Mouse (Mus musculus): ENCODE measurements at regions not wholly inside any gene's neighbourhood (a gene's known extent, or its start where the extent isn't known, plus 50 kb on each side); places are given as distances from the start of the nearest gene placed in this dataset.
A peak's percentile ranks its signal among the peaks of the same experiment; 100 is the strongest.

DNA sequence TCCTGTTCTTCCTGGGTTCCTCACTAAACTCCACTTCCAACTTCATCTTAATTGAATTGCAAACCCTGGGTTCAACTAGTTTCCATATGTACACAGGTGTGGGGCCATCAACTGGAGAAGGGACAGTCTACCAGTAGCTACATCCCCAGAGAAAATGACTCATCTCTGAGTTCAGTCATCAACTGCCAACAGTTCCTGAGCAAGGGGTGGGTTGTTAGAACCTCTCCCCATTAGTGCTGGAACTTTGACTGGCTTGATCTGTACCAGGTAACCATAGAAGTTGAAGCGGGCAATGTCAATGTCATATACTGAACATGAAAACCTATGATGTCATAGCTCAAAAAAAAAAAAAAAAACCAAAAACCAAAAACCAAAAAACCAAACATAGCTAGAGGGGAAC, 69.8 kb downstream of the Gm21750 start:
- 95% methylated on average over 1 of the region's 1 CpGs for WGBS
- no peak for ATAC-seq

DNA sequence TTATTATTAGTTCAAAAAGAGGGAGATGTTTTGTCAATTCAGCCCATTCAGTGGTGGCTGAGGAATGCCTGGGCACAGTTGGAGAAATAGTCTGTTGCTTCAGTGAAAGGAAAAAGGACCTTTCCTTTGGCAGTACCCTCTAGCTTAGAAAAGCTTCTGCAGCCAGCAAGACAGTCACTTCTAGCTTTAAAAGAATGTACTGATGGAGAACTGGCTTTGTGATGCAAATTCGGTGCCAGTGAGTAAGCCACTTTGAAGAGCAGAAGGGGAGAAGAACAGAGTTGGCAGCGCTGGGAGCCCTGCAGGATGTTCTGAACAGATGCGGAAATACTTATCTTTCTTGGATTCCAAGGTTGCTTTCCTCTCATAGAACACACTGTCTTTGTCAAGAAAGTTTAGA, 71.1 kb downstream of the Gm21750 start:
- ATAC-seq (peak; percentile 56), DNase-seq (peak; percentile 47)
- Histone ChIP-seq H3K36me3 (ENCODE audit: insufficient read depth) (no peaks in the 10 kb centered on the region), H3K4me2 (ENCODE audit: low read depth) (no peak overlapping the region), H3K4me3 (ENCODE audit: low read depth, low read length) (no peak overlapping the region), H3K9ac (no peak overlapping the region), H3K4me1 (ENCODE audit: insufficient read depth) (no peaks in the 10 kb centered on the region), H3K27ac (ENCODE audit: low read depth, low read length) (no peak overlapping the region), H3K9me3 (ENCODE audit: low read length) (no peaks in the 10 kb centered on the region), H3K27me3 (ENCODE audit: insufficient read depth, low read length) (no peaks in the 10 kb centered on the region)
- TF ChIP-seq CTCF (IDR thresholded peaks at IDR 0.05; ENCODE audit: low read depth), result no peak
- 11% methylated on average over 3 of the region's 3 CpGs for WGBS

More for the DNA sequence above, 69.8 kb downstream of the Gm21750 start:
- no peak for DNase-seq
- H3K4me3 ChIP-seq (ENCODE audit: low read depth, low read length), result no peak overlapping the region
- no peak for TF ChIP-seq CTCF (IDR thresholded peaks at IDR 0.05; ENCODE audit: low read depth)
- H3K9me3 ChIP-seq (ENCODE audit: low read length), result no peaks in the 10 kb centered on the region
- no peak overlapping the region for H3K27ac ChIP-seq (ENCODE audit: low read depth, low read length)
- H3K36me3 ChIP-seq (ENCODE audit: insufficient read depth), result no peaks in the 10 kb centered on the region
- H3K9ac ChIP-seq, result no peak overlapping the region
- no peaks in the 10 kb centered on the region for H3K4me1 ChIP-seq (ENCODE audit: insufficient read depth)
- no peaks in the 10 kb centered on the region for H3K27me3 ChIP-seq (ENCODE audit: insufficient read depth, low read length)
- H3K4me2 ChIP-seq (ENCODE audit: low read depth), result no peak overlapping the region

DNA sequence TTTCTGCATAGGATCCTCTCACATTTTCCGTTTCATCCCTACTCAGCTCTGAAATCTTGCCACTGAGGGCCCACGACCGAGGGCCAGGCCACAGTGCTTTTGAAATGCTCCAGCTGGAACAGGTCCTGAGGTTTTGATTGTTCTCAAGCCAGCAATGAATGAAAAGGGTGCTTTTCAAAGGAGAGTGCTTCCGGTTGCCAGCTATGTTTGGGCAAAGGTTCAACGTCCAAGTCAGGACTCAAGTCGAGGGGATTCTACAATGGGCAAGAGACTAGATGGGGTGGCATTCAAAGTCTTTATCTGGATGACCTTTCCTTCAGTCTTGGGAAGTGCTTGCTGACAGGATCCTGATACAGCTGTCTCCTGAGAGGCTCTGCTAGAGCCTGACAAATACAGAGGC, 89.8 kb downstream of the Gm21750 start:
- Histone ChIP-seq H3K36me3 (ENCODE audit: insufficient read depth) (no peaks in the 10 kb centered on the region), H3K9ac (no peak overlapping the region), H3K4me1 (ENCODE audit: insufficient read depth) (no peaks in the 10 kb centered on the region), H3K27ac (ENCODE audit: low read depth, low read length) (no peak overlapping the region), H3K4me2 (ENCODE audit: low read depth) (no peak overlapping the region), H3K4me3 (ENCODE audit: low read depth, low read length) (no peak overlapping the region), H3K27me3 (ENCODE audit: insufficient read depth, low read length) (no peaks in the 10 kb centered on the region), H3K9me3 (ENCODE audit: low read length) (no peaks in the 10 kb centered on the region)
- no peak for TF ChIP-seq CTCF (IDR thresholded peaks at IDR 0.05; ENCODE audit: low read depth)
- ATAC-seq (peak; percentile 53), DNase-seq (peak; percentile 45)
- 43% methylated on average over 6 of the region's 6 CpGs for WGBS

DNA sequence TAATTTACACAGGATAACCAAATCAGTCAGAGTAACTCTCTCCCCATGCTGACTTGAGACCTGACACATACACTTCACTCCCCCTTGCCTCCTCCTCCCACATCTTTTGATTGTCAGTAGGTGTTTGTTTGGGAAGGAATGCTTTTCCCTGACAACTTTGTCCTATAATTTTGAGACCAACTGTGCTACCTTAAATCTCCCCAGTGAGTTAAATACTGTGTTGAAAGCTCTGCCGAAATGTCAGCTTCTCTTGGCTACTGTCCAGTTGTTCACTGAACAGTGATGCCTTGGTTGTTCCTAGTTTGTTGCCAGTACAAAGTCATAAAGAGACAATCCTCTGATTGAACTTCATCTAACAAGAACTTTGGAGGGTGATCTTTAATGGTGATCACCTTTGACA, 99.0 kb downstream of the Gm21750 start:
- Histone ChIP-seq H3K9me3 (ENCODE audit: low read length) (no peaks in the 10 kb centered on the region), H3K27me3 (ENCODE audit: insufficient read depth, low read length) (no peaks in the 10 kb centered on the region), H3K4me3 (ENCODE audit: low read depth, low read length) (no peak overlapping the region), H3K4me1 (ENCODE audit: insufficient read depth) (no peaks in the 10 kb centered on the region), H3K36me3 (ENCODE audit: insufficient read depth) (no peaks in the 10 kb centered on the region), H3K9ac (no peak overlapping the region), H3K4me2 (ENCODE audit: low read depth) (no peak overlapping the region), H3K27ac (ENCODE audit: low read depth, low read length) (no peak overlapping the region)
- no peak for TF ChIP-seq CTCF (IDR thresholded peaks at IDR 0.05; ENCODE audit: low read depth)
- no peak for ATAC-seq
- WGBS, result 22% methylated on average over 1 of the region's 1 CpGs
- DNase-seq, result peak; percentile 6

DNA sequence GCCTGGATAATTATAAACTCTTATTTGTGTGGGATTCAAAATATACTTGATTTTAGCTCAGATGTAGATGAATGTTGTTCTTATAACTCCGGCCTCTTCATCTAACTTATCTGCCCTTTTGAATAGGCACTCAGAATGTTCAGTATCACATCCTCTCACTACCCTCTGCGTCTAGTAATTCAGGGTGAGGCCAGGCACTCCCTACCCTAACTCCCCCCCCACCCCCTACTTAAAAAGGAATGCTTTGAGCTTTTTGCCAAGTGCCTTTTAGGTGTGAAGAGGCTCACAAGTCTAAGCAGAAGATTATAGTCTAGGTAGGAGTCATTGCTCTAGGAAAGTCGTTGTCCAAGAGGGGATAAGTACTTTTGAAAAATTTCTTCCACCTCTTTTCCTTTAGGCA, 111.9 kb downstream of the Gm21750 start:
- ATAC-seq (no peak), DNase-seq (no peak)
- WGBS, result 79% methylated on average over 3 of the region's 3 CpGs
- H3K4me3 ChIP-seq (ENCODE audit: low read depth, low read length), result no peak overlapping the region
- H3K36me3 ChIP-seq (ENCODE audit: insufficient read depth), result no peaks in the 10 kb centered on the region
- no peaks in the 10 kb centered on the region for H3K9me3 ChIP-seq (ENCODE audit: low read length)
- H3K4me2 ChIP-seq (ENCODE audit: low read depth), result no peak overlapping the region
- H3K27ac ChIP-seq (ENCODE audit: low read depth, low read length), result no peak overlapping the region
- no peaks in the 10 kb centered on the region for H3K4me1 ChIP-seq (ENCODE audit: insufficient read depth)
- no peaks in the 10 kb centered on the region for H3K27me3 ChIP-seq (ENCODE audit: insufficient read depth, low read length)
- TF ChIP-seq CTCF (IDR thresholded peaks at IDR 0.05; ENCODE audit: low read depth), result no peak
- no peak overlapping the region for H3K9ac ChIP-seq

DNA sequence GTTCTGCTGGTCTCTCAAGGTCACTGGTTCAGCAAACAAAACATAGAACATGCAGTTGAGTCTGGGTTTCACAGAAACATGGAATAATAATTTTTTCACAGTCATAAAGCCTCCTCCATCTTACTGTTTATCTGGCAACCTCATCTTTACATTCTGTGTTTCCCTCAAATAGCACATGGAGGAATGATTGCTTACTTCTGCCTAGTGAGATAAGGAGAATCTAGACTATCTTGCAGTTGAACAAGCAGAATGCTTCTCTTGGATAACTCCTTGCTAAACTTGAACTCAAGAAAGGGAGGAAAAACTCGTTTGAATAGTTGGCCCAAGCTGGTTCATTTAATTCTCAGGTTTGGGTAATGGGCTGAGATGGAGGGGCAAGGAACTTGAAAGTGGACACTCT, 112.8 kb downstream of the Gm21750 start:
- ATAC-seq (no peak), DNase-seq (no peak)
- Histone ChIP-seq H3K36me3 (ENCODE audit: insufficient read depth) (no peaks in the 10 kb centered on the region), H3K27me3 (ENCODE audit: insufficient read depth, low read length) (no peaks in the 10 kb centered on the region), H3K9ac (no peak overlapping the region), H3K4me2 (ENCODE audit: low read depth) (no peak overlapping the region), H3K9me3 (ENCODE audit: low read length) (no peaks in the 10 kb centered on the region), H3K4me1 (ENCODE audit: insufficient read depth) (no peaks in the 10 kb centered on the region), H3K4me3 (ENCODE audit: low read depth, low read length) (no peak overlapping the region), H3K27ac (ENCODE audit: low read depth, low read length) (no peak overlapping the region)
- TF ChIP-seq CTCF (IDR thresholded peaks at IDR 0.05; ENCODE audit: low read depth), result no peak
- WGBS, result 28% methylated on average over 1 of the region's 1 CpGs

DNA sequence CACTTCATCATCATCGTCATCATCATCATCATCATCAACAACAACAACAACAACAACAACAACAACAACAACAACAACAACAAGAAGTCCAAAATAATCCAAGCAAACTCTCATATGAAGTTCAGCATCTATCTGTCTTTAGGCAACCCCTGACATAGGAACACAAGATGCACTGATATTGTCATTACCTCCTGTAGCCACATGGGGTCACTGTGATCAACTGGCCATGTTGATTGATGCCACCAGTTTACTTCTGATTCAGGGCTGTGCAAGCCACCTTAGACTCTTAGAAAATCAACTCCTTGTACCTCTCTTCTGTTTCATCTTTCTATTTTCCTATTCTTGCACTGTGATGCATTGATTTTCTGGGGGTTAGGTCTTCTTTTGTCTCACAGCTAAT, 115.0 kb downstream of the Gm21750 start:
- Histone ChIP-seq H3K36me3 (ENCODE audit: insufficient read depth) (no peaks in the 10 kb centered on the region), H3K27ac (ENCODE audit: low read depth, low read length) (no peak overlapping the region), H3K9me3 (ENCODE audit: low read length) (no peaks in the 10 kb centered on the region), H3K4me3 (ENCODE audit: low read depth, low read length) (no peak overlapping the region), H3K27me3 (ENCODE audit: insufficient read depth, low read length) (no peaks in the 10 kb centered on the region), H3K9ac (no peak overlapping the region), H3K4me1 (ENCODE audit: insufficient read depth) (no peaks in the 10 kb centered on the region), H3K4me2 (ENCODE audit: low read depth) (no peak overlapping the region)
- peak; percentile 78 for DNase-seq
- 13% methylated on average over 1 of the region's 1 CpGs for WGBS
- peak; percentile 65; the same call in 1 of the 2 replicates for ATAC-seq
- peak; percentile 87 for TF ChIP-seq CTCF (IDR thresholded peaks at IDR 0.05; ENCODE audit: low read depth)

DNA sequence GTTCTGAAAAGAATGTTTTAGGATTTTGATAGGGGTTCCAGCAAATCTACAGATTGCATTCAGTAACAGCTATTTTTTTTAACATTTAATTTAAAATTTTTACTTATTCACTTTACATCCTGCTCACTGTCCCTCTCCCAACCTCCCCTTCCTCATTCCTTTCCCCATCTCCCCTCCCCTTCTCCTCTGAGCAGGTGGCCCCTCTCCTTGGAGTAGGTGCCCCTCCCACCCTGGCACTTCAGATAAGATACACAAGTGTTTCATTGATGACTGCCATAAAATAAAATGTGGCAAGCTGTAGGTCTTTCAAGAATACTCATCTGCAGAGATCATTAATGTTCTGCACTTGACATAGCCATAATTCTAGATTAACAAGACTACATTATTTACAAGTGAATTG, 146.1 kb downstream of the Gm21750 start:
- no peaks in the 10 kb centered on the region for H3K27me3 ChIP-seq (ENCODE audit: insufficient read depth, low read length)
- H3K27ac ChIP-seq (ENCODE audit: low read depth, low read length), result no peak overlapping the region
- no peak for TF ChIP-seq CTCF (IDR thresholded peaks at IDR 0.05; ENCODE audit: low read depth)
- no peak overlapping the region for H3K4me3 ChIP-seq (ENCODE audit: low read depth, low read length)
- no peak for DNase-seq
- no peak overlapping the region for H3K4me2 ChIP-seq (ENCODE audit: low read depth)
- ATAC-seq, result no peak
- no peaks in the 10 kb centered on the region for H3K9me3 ChIP-seq (ENCODE audit: low read length)
- no peak overlapping the region for H3K9ac ChIP-seq
- no peaks in the 10 kb centered on the region for H3K4me1 ChIP-seq (ENCODE audit: insufficient read depth)
- H3K36me3 ChIP-seq (ENCODE audit: insufficient read depth), result no peaks in the 10 kb centered on the region

Measured in forebrain, postnatal 0 days (tissue).